Mouse (Mus musculus) hematopoietic multipotent progenitor cell, adult 10-12 weeks (in vitro differentiated cells): Measurements from ENCODE around the gene Vhl. TPM values are rescaled to one million over a fixed set of nuclear protein-coding genes. Genes with fewer than 3 reads are reported as not detected.

Experiments
- polyA plus RNA-seq: library from polyadenylated mRNA; stranded (reverse); fragments of >175 nt; gene quantifications from 2 replicates; pipeline ENCODE4 v1.2.3, GENCODE M21; 2012; ENCODE audit warnings: low replicate concordance

The Vhl gene
- polyA plus RNA-seq, result 8.2 and 21.3 TPM in 2 replicates

GRCm38 (mm10) chr6:113623941-113624751 is at the start of gene Vhl:
Gene Vhl (plus strand): TSS chr6:113623959.

GRCm38 (mm10) chr6:113600543-113601139 is 23.1 kb upstream of the Vhl start, which contains the start of gene Fancd2os:
Gene Fancd2os (minus strand): TSS chr6:113600715.

GRCm38 (mm10) chr6:113604432-113605223 is 19.1 kb upstream of the Vhl start, which contains the start of gene Brk1:
Gene Brk1 (plus strand): TSS chr6:113604772.

GRCm38 (mm10) chr6:113638302-113639040 is 14.7 kb downstream of the Vhl start, which contains the start of gene Irak2:
Gene Irak2 (plus strand): TSS chr6:113638467.

Other genes starting within 250 kb of the Vhl start
- 44.8 and 81.1 TPM in 2 replicates for gene Tada3, start 246.1 kb upstream of the Vhl start, polyA plus RNA-seq
- gene Arpc4, start 245.8 kb upstream of the Vhl start, polyA plus RNA-seq, result 255 and 685 TPM in 2 replicates
- 18.3 and 25.1 TPM in 2 replicates for gene Ttll3, start 234.7 kb upstream of the Vhl start, polyA plus RNA-seq
- 78.3 and 88.5 TPM in 2 replicates for gene Rpusd3, start 204.6 kb upstream of the Vhl start, polyA plus RNA-seq
- not detected in 2 replicates for gene Cidec, start 188.2 kb upstream of the Vhl start, polyA plus RNA-seq
- gene Jagn1, start 181.4 kb upstream of the Vhl start, polyA plus RNA-seq, result 7.8 and 9.2 TPM in 2 replicates
- 0.45 and 1.00 TPM in 2 replicates for gene Il17re, start 165.5 kb upstream of the Vhl start, polyA plus RNA-seq
- gene Il17rc, start 152.5 kb upstream of the Vhl start, polyA plus RNA-seq, result 0.68 and 1.3 TPM in 2 replicates
- gene Creld1, start 140.7 kb upstream of the Vhl start, polyA plus RNA-seq, result 24.9 and 25.5 TPM in 2 replicates
- gene Prrt3, start 122.0 kb upstream of the Vhl start, polyA plus RNA-seq, result 0.06 and 0.38 TPM in 2 replicates
- gene Emc3, start 92.3 kb upstream of the Vhl start, polyA plus RNA-seq, result 23.9 and 78.7 TPM in 2 replicates
- 0.29 and 0.49 TPM in 2 replicates for gene Fancd2, start 92.3 kb upstream of the Vhl start, polyA plus RNA-seq
- gene Fancd2os, start 23.2 kb upstream of the Vhl start, polyA plus RNA-seq, result not detected in 2 replicates
- gene Brk1, start 19.2 kb upstream of the Vhl start, polyA plus RNA-seq, result 24.5 and 57.9 TPM in 2 replicates
- gene Irak2, start 14.5 kb downstream of the Vhl start, polyA plus RNA-seq, result 79.5 and 135 TPM in 2 replicates
- 39.9 and 62.7 TPM in 2 replicates for gene Tatdn2, start 73.1 kb downstream of the Vhl start, polyA plus RNA-seq
- gene Ghrl, start 95.9 kb downstream of the Vhl start, polyA plus RNA-seq, result 0.89 TPM in 1 of 2 replicates, not detected in the other
- gene Sec13, start 116.8 kb downstream of the Vhl start, polyA plus RNA-seq, result 12.3 and 33.6 TPM in 2 replicates